Mouse (Mus musculus) olfactory bulb, adult 2 months (tissue): ENCODE results near the gene Gjc1.

Experiments
- CTCF ChIP-seq: fragments of 200-500 bp; IDR thresholded peaks from 2 replicates; pipeline ENCODE4 v1.5.1; 2012; ENCODE audit warnings: low read depth, mild to moderate bottlenecking, low read length, moderate library complexity; ENCODE audit not compliant: insufficient read depth
- POLR2A ChIP-seq: fragments of 200-500 bp; IDR thresholded peaks from 2 replicates; pipeline ENCODE4 v1.6.1; 2012; ENCODE audit warnings: mild to moderate bottlenecking, low read depth, low read length, moderate library complexity; ENCODE audit not compliant: insufficient read depth

- TF ChIP-seq CTCF, result no peak
- no peak for TF ChIP-seq POLR2A
Observed at GRCm38 (mm10) chr11:102769141-102769540, 50.4 kb downstream of the Gjc1 start.
